Mouse (Mus musculus): ENCODE data around the gene Fetub.
A peak's percentile ranks its signal among the peaks of the same experiment; 100 is the strongest.
"Not testable (repeated sequence)": the region's sequence is repeated elsewhere in the genome, so short reads cannot be mapped to it uniquely, and the experiment has no call there.

Fetub gene

DNA sequence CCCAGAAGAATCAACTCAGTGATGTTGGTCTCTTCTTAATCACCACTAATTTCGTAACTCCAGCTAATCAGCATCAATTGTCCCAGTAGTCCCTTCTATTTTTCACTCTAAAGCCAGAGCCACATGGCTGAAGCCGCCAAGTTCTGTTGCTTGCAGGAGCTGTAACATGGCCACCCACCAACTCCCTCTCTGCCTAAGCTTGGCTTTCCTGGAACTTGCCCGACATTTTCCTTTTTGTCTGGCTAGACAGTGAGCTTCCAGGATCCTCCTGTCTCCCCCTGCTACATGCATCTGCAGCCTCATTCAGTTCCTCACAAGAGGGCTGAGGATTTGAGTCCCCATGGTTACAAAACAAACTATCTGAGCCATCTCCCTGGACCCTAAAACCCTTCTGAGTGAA is 6.1 kb upstream of the Fetub start:
- no peak for DNase-seq (ENCODE audit: low spot score)

DNA sequence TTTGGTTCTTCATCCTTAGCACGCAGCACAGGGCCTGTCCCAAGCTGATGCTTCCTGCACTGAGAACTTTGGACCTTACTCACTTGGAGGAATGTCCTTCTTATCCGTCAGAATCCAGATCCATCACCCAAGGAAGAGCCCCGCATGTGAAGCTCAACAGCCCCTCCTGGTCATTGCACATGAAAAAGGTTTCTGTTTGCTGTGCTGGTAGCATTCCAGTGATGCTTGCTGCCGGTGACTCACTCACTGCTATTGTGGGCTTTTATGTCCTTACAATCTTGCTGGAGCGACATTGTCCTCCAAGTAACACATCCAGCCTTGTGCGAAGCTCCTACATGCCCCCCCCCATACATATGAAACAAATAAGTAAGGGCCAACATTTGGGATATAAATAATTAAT is 5.2 kb upstream of the Fetub start:
- no peak for DNase-seq (ENCODE audit: low spot score)

DNA sequence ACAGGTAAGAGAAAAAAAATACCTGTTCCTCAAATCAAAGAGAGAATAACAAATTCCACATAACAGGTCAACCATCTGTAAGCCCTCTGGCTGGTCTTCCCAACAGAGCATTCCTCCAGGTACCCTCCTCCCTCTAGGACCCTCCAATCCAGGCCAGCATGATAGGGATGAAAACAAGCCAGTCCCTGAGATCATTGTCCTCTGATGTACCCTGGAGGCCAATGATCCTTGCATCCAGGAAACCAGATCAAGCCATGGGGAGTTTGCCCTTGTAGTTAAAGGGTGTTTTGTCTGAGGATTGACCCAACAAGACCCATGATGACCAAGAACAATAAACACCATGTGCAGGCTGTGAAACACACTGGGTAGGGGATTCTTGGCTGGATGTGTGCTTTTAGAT is 3.9 kb upstream of the Fetub start:
- DNase-seq (ENCODE audit: low spot score): no peak

DNA sequence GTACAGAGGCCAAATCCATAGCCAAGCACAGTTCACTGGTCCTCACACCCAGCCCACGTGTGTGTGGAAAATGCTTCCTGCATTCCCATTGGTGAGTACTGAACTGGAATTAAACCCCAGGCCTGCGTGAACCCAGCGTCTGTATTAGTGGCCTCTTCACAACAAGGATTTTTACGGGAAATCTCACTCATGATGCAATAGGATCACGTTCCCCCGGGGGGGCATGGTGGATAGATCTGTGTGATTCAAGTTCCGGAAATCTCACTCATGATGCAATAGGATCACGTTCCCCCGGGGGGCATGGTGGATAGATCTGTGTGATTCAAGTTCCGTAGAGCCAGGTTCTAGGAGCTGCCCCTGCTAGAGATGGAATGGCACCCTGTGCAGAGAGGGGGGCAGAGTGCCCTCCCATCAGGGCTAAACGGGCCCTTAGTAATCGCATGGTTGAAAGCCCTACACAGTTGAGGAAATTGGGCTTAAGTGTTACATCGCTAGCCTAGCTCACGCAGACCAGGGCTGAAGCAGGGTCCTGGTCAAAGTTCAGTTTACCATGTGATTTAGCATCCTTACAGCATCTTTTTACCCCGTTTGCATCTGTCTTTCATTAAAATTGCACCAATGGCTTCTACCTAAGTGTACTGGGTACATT is 654 bp downstream of the Fetub start:
- no peak for DNase-seq (ENCODE audit: low spot score)

DNA sequence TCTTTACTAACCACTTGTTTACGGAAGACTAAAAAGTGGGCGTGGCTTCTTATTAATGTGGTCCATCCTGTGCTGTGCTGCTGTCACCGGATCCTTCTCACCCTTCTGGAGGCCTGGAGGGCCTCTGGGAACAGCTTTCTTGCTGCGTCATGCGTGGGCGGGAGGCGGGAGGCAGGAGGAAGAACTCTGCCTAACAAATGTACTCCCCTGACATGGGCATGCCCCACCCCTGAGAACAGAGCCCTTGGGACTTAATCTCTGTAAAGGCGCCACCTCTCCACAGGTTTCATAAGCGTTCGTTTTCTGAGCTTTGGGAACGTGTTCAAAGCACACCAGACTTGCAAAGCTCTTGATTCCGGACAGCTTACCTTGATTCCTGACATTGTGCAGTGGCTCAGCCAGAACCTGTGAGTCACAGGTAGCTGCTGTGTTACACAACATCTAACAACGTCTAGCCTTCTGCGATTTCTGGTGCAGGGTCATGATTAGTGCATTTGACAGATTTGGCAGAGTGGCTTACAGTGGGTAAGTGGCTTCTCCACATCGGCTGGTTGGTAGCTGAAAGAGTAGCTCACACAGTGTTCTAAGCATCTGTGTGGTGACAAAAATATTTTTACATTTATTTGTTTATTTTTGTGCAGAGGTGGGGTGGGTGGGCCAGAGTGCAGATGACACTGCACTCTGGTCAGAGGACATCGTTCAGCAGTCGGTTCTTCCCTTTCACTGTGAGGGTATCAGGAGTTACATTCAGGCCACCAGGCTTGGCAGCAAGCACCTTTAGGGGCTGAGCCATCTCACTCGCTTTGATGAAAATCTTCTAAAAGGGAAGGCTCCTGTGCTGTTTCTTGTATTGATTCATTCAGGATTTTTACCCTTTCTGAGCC is 2.1 kb downstream of the Fetub start:
- DNase-seq (ENCODE audit: low spot score): peak; percentile 13

DNA sequence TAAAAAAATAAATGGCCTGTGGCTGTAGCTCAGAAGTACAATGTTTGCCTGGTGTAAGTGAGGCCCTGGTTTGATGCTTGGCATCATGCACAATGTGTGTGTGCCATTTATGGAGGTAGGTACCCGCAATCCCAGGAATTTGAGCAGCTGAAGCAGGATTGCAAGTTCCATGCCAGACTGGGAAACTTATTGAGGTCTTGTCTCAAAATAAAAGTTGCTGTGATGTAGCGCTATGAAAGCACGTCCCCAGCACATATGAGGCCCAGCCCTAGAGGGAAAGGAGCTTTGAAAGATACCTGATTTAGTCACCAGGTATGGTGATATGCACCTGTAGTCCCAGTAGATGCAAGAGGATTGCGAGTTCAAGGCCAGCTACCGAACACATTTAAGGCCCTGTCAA is 3.6 kb downstream of the Fetub start:
- DNase-seq (ENCODE audit: low spot score): no peak

DNA sequence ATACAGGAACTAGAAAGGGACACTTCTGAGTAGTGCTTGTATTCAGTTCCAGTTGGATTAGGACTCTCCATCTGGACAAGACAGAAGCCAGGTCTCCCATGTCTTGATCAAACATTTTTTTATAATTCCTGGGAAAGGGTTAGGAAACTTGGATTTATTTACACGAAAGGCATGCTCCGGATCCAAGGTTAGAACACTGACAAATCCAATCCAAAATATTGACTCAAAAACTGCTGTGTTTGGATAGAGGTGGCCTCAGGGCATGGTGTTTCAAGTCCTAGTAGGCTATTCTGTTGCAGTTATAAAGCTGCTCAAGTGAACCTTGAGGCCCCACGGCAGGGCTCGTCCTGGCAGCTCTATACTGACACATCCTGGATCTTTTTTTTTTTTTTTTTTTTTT is 4.3 kb downstream of the Fetub start:
- no peak for DNase-seq (ENCODE audit: low spot score)

DNA sequence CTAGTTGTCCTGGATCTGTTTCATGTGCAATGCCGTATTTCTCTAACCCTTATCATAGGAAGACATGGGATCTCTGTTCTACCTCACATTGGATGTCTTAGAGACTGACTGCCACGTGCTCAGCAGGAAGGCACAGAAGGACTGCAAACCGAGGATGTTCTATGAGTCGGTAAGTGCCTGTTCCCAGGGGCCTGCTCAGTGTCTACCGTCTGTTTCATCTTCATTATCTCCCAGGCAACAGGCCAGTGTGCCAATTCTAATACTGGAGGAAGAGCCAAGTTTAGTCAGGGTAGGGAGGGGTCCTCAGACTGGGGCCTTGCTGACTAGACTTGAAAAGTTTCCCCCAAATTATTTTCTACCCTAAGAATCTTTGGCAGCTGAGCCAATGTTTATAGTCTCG is 11.4 kb downstream of the Fetub start:
- no peak for DNase-seq (ENCODE audit: low spot score)

DNA sequence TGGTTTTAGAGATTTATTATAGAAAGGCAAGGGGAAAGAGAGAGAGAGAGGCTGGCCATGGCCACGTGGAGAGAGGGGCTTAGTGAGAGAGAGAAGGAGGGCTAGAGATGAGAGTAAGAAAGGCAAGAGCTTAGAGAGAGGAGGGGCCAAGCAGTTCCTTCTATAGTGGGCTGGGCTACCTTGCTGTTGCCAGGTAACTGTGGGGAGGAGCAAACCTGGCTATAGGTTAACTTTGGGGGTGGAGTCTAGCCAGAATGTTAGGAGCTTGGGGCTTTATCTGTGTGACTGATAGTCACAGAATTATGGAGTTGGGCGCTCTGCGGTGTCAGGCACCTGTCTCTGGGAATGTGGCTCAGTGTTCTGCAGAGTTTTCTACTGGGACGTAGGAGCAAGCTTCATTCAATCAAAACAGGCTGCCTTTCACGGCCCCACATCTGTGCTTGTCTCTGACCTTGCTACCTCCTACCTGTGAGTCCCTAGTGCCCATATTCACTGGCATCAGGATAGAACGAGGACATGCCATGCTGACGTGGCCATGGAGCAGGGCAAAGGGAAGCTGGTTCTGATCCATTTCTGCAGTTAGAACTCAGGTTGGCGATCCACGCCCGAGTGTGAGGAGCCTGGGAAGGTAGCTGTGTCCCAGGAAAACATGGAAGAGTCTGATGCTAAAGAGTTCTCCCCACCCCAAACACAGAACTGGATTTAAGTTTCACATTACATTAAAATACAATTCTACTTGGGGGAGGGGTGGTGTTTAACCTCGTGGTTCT is 13.5 kb downstream of the Fetub start:
- no peak for DNase-seq (ENCODE audit: low spot score)

DNA sequence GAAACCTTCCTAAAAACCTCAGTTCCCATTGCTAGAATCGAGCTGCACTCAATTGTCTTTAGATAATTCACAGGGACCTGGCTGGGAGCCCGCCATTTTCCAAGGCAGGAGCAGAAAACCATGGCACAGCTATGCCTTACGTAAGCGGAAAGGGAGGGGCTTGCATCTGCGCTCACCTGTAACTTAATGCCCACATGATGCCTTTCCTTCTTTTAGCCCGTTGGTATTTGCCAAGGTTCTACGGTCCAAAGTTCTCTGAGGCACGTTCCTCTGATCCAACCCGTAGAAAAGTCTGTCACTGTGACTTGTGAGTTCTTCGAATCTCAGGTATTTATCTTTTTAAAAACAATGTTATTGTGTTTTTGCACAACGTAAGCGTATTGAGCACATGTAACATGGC is 19.5 kb downstream of the Fetub start:
- DNase-seq (ENCODE audit: low spot score): no peak

DNA sequence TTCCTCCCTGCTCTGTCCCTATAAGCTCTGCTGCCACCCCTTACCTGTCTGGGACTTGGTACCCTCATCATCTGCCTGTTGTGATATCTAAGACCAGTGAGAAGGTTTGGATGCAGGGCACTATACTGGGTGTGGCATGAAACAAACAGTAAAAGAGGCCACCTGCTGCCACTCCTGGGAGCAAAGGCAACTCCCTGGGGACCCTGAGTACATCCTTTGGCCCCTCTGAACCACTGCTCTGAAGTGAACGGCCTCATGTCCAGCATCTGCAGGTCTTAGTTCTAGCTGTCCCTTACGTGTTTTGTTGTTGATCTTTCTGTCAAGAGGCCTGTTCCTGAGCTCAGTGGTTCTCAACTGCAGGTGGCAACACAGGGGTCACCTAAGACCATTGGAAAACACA is 20.4 kb downstream of the Fetub start:
- DNase-seq (ENCODE audit: low spot score): no peak

DNA sequence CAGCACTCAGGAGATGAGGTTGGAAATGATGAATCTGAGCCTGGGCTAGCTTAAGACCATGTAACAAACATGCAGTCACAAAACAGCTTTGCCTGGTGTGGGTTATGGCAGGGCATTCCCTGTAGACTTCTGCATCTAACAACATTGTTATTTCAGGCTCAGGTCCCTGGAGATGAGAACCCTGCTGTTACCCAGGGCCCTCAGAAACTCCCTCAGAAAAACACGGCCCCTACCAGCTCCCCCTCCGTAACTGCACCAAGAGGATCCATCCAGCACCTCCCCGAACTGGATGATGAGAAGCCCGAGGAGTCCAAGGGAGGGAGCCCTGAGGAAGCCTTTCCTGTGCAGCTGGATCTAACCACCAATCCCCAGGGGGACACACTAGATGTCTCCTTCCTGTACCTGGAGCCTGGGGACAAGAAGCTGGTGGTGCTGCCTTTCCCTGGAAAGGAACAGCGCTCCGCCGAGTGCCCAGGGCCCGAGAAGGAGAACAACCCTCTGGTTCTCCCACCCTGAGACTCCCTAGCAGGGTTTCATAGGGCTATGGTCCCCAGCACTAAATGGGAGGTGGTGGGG is 21.1 kb downstream of the Fetub start:
- no peak for DNase-seq (ENCODE audit: low spot score)

DNA sequence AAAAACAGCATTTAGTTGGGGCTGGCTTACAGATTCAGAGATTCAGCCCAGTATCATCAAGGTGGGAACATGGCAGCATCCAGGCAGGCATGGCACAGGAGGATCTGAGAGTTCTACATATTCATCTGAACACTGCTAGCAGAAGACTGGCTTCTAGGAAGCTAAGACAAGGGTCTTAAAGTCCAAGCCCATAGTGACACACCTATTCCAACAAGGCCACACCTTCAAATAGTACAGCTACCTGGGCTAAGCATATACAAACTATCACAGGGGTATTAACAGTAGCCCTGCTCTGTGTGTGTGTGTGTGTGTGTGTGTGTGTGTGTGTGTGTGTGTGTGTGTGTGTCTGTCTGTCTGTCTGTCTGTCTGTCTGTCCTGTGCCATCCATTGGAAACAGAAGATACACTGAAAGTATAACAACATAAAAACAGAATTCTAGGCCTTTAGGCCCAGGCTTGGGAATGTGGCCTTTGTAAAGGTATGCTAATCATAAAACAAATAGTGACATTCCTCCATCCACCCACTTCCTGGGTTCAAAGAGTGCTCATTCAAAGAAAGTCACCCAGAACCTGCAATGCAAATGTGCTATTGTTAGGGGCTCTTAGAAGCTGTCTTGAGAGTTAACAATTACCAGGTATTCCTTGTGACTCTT is 23.8 kb downstream of the Fetub start:
- not testable (repeated sequence) for DNase-seq (ENCODE audit: low spot score)

DNA sequence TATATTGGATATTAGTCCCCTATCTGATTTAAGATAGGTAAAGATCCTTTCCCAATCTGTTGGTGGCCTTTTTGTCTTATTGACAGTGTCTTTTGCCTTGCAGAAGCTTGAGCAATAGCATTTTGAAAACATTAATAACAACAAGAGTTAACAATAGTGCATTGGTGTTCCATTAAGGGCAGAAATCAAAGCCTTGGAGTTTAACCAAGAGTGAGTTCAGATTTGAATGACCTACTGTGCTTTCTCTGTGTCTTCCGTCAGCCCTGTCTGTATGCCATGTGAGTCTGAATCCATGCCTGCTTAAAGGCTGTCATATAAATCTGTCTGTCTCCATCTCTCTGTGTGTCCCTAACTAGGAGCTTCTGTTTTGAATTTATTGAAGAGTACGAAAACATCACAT is 29.2 kb downstream of the Fetub start:
- no peak for DNase-seq (ENCODE audit: low spot score)

DNA sequence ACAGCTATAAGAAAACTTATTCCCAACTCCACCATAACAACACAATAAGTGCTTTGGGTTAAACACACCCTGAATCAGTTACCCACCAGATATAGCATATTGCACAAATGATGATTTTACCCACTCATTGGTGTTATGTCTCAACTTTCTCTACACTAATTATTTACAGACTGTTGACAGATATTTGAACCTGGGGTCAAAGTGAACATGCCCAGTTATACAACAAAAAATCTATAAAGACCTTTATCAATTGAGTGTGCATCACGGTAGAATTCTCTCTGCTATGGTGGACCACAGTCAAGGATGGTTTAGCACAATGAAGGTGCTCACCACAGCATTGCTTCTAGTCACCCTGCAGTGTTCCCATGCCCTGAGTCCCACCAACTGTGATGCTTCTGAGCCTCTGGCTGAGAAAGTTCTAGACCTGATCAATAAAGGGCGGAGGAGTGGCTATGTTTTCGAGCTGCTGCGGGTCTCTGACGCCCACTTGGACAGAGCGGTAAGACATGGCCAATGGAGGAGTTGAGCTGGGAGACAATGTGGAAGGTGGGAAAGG is 32.8 kb downstream of the Fetub start, which contains the start of gene Hrg:
TSS of gene Hrg (plus strand) at position 233 of the 556 bp plus-strand sequence.
- no peak for DNase-seq (ENCODE audit: low spot score)

DNA sequence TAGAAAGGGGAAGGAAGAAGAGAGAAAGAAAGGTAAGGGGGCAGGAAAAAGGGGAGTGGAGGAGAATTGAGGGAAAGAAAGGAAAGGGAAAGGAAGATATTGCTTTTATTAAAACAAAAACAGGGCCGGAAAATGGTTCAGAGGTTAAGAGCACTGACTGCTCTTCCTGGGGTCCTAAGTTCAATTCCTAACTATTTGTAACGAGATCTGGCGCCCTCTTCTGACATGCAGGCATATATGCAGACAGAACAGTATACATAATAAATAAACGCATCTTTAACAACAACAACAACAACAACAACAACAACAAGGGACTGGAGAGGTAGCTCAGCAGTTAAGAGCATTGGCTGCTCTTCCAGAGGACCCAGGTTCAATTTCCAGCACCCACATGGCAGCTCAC is 34.9 kb downstream of the Fetub start:
- DNase-seq (ENCODE audit: low spot score): no peak

DNA sequence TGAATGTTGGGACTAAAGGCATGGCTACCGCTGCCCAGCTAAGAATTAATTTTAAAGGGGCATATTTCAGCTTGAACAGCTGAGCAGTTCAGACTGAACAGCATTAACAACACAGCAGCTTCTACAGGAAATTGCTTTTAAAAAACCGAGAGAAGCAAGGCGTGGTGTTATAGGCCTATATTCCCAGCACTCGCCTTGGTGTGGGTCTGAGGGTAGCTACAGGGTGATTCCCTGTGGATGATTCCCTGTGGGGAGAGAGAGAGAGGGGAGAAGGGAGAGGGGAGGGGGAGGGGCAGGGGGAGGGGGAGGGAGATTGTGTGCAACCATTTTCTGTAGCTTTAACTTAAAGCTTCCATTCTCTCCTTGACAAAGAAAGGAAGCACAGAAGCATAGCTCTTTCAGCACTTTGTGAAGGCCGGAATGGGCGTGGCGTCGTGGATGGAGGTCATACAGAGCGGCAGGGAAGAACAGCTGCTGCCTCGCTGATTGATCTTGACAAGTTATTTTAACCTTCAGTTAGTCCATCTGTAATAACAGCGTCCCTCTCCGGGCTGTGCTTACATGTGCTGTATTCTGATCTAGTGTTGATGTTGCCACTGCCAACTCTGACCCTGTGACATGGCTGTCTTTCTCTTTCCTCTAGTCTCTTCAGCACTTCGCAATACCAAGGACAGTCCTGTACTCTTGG is 37.4 kb downstream of the Fetub start:
- DNase-seq (ENCODE audit: low spot score): no peak

DNA sequence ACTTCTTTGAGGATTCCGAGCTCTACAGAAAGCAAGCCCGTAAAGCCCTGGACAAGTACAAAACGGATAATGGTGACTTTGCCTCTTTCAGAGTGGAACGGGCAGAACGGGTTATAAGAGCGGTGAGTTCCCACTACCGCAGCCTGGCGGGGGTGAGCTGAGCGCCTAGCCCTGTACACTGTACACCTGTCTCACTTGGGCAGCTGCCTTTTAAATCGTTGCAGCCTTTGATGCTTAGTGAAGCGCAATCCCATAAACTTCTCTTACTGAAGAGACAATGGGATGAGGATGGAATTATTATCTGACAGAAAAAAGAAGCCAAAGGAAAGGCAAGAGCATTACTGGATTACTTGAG is 37.9 kb downstream of the Fetub start:
- no peak for DNase-seq (ENCODE audit: low spot score)

DNA sequence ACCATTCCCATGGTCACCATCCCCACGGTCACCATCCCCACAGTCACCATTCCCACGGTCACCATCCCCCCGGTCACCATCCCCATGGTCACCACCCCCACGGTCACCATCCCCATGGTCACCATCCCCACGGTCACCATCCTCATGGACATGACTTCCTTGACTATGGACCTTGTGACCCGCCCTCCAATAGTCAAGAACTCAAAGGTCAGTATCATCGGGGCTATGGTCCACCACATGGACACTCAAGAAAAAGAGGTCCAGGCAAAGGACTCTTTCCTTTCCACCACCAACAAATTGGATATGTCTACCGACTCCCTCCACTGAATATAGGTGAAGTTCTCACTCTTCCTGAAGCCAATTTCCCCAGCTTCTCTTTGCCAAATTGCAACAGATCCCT is 42.9 kb downstream of the Fetub start:
- no peak for DNase-seq (ENCODE audit: low spot score)

DNA sequence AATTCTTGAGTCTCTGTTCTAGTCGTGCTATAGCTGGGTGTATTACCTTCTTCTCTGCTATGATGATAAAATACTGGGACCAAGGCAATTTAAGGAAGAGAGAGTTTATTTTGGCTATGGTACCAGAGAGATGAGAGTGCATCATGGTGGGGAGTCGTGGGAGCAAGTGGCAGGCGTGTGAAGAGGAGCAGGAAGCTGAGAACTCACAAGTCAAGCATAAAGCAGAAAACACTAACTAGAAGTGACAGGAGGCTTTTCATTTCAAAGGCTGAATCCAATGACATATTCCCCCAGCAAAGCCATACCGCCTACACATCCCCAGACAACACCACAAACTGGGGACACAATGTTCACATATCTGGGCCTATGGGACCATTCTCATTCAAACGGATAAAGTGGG is 44.1 kb downstream of the Fetub start:
- DNase-seq (ENCODE audit: low spot score): no peak

DNA sequence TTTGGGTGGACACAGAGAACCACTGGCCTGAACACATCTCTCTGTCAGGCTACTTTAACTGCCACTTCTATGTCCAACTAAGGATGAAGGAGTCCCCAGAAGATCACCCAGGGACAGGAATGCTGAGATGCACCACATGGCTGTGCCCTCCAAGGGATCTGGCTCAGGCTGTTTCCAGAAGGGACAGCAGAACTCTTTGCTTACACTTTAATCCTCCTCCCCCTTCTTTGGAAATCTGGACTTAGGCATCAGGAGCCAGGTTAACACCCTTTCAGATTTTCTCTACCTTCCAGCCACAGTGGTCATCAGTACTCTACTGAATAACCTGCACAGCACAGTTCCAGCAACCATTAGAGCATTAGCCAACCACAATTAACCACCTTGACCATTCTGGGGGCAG is 45.2 kb downstream of the Fetub start:
- DNase-seq (ENCODE audit: low spot score): no peak
